Mouse (Mus musculus): ENCODE data around the gene Twnk.

DNA sequence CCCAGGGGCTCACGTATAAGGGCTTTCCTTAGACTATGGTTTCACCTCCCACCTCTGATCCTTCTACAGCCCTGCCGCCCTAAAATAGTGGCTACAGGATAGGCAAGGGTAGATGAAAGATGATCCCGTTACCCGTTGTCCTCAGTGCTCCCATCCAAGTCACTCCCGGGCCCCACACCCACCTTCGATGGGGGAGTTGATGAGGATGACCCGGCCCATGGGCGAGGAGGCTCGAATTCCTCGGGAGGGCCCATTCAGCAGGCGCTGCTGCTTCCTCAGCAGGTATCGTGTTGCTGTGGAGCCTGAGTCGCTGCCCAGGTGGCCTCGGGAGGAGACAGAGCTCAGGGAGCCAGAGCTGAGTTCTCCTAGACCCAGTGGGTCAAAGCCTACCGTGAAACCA lies 39.8 kb downstream of the Twnk start:
- TF ChIP-seq CTCF (IDR thresholded peaks at IDR 0.05; ENCODE audit: insufficient read depth, low read length) (no peak), POLR2A (IDR thresholded peaks at IDR 0.05; ENCODE audit: borderline replicate concordance, extremely low read depth, low read depth, low read length) (no peak)
